Mouse (Mus musculus) lung, adult 2 months (tissue): ENCODE measurements at regions not wholly inside any gene's neighbourhood (a gene's known extent, or its start where the extent isn't known, plus 50 kb on each side); places are given as distances from the start of the nearest gene placed in this dataset.

Experiments
- CTCF ChIP-seq: fragments of 200-500 bp; IDR thresholded peaks from 2 replicates; pipeline ENCODE4 v1.5.1; 2011; ENCODE audit warnings: mild to moderate bottlenecking, low read length, control low read depth; ENCODE audit not compliant: insufficient read depth
- POLR2A ChIP-seq: fragments of 200-500 bp; IDR thresholded peaks from 2 replicates; pipeline ENCODE4 v1.6.1; 2011; ENCODE audit warnings: low read depth, mild to moderate bottlenecking, control low read depth, low read length, borderline replicate concordance; ENCODE audit errors: extremely low read depth

- no peak for TF ChIP-seq CTCF
- TF ChIP-seq POLR2A: no peak
Observed at GRCm38 (mm10) chr7:138008601-138009000, 388.9 kb downstream of the Tcerg1l start.
